Mouse (Mus musculus) myocyte (in vitro differentiated cells): Measurements from ENCODE around the gene Btbd18.

Source experiments
- CEBPB ChIP-seq: IDR thresholded peaks from 2 replicates; pipeline ENCODE4 v1.6.1; 2011; ENCODE audit warnings: mild to moderate bottlenecking, moderate library complexity; ENCODE audit not compliant: poor library complexity, insufficient read depth, severe bottlenecking
- E2F4 ChIP-seq: IDR thresholded peaks from one replicate; pipeline ENCODE4 v1.6.1; 2011; ENCODE audit warnings: mild to moderate bottlenecking, control low read depth, moderate library complexity; ENCODE audit not compliant: insufficient read depth
- MAX ChIP-seq: IDR thresholded peaks from one replicate; pipeline ENCODE4 v1.6.1; 2011; ENCODE audit warnings: low read depth, mild to moderate bottlenecking, control low read depth
- MYOD1 ChIP-seq, 3 experiments: IDR thresholded peaks; one replicate each; pipeline ENCODE4 v1.6.1; 2011; ENCODE audit warnings: control low read depth in 2 of 3, low read depth in 2 of 3, mild to moderate bottlenecking in 2 of 3, moderate library complexity in 1 of 3; ENCODE audit not compliant: insufficient read length in 2 of 3, control insufficient read depth in 1 of 3
- MYOG ChIP-seq, 3 experiments: IDR thresholded peaks; one replicate each; pipeline ENCODE4 v1.6.1; 2011; ENCODE audit warnings: control low read depth in 2 of 3, low read depth in 2 of 3, mild to moderate bottlenecking in 2 of 3; ENCODE audit not compliant: insufficient read length in 2 of 3, control insufficient read depth in 1 of 3, insufficient read depth in 1 of 3
- POLR2A ChIP-seq: IDR thresholded peaks from one replicate; pipeline ENCODE4 v1.6.1; 2011; ENCODE audit warnings: low read depth, mild to moderate bottlenecking, control low read depth, moderate library complexity; ENCODE audit not compliant: insufficient read length
- POLR2AphosphoS2 ChIP-seq: IDR thresholded peaks from one replicate; pipeline ENCODE4 v1.6.1; 2011; ENCODE audit warnings: low read depth, control low read depth; ENCODE audit not compliant: insufficient read length
- SRF ChIP-seq: IDR thresholded peaks from one replicate; pipeline ENCODE4 v1.6.1; 2011; ENCODE audit warnings: low read depth; ENCODE audit not compliant: control insufficient read depth, insufficient read length
- TCF12 ChIP-seq: IDR thresholded peaks from one replicate; pipeline ENCODE4 v1.6.1; 2011; ENCODE audit warnings: mild to moderate bottlenecking, control low read depth; ENCODE audit not compliant: poor library complexity, insufficient read depth, severe bottlenecking
- TCF3 ChIP-seq: IDR thresholded peaks from one replicate; pipeline ENCODE4 v1.6.1; 2011; ENCODE audit warnings: low read depth, control low read depth; ENCODE audit not compliant: insufficient read length
- USF1 ChIP-seq: IDR thresholded peaks from one replicate; pipeline ENCODE4 v1.6.1; 2011; ENCODE audit warnings: low read depth, mild to moderate bottlenecking, control low read depth, moderate library complexity

GRCm38 (mm10) chr2:84677968-84678880 is 19.3 kb downstream of the Btbd18 start, which contains the start of the genes Gm28635 and Med19:
- TF ChIP-seq MAX (no peak), POLR2A (peak; percentile 65), CEBPB (no peak), USF1 (no peak), MYOG (IDR thresholded peaks at IDR 0.05; ENCODE audit: control insufficient read depth in 1 of 3, insufficient read depth in 1 of 3, insufficient read length in 2 of 3, low read depth in 2 of 3) (no peak), MYOD1 (IDR thresholded peaks at IDR 0.05; ENCODE audit: control insufficient read depth in 1 of 3, insufficient read length in 2 of 3, low read depth in 2 of 3) (no peak), TCF3 (no peak), POLR2AphosphoS2 (peak; percentile 78), E2F4 (peak; percentile 50), SRF (peak; percentile 47), TCF12 (no peak)
